Mouse (Mus musculus): ENCODE results near the gene Catsper3. TPM values are rescaled to one million over a fixed set of nuclear protein-coding genes. Genes with fewer than 3 reads are reported as not detected.

The Catsper3 gene
- polyA plus RNA-seq, 1 experiment = not detected

- peaks cover 15% of the 10 kb centered on the region for H3K9me3 ChIP-seq (ENCODE audit: control insufficient read depth, low read length)
- H3K36me3 ChIP-seq (ENCODE audit: control insufficient read depth) = no peaks in the 10 kb centered on the region
- H3K4me3 ChIP-seq (replicated peaks) = no peak overlapping the region
- TF ChIP-seq TAL1 (IDR thresholded peaks at IDR 0.05; ENCODE audit: low read length) (no peak), GATA1 (IDR thresholded peaks at IDR 0.05; ENCODE audit: low read length) (no peak)
- no peaks in the 10 kb centered on the region for H3K4me1 ChIP-seq (ENCODE audit: control insufficient read depth)
- no peaks in the 10 kb centered on the region for H3K27me3 ChIP-seq (ENCODE audit: control insufficient read depth)
These were observed 1.8 kb downstream of the Catsper3 start for GRCm38 (mm10) chr13:55786120-55786519.

DNA sequence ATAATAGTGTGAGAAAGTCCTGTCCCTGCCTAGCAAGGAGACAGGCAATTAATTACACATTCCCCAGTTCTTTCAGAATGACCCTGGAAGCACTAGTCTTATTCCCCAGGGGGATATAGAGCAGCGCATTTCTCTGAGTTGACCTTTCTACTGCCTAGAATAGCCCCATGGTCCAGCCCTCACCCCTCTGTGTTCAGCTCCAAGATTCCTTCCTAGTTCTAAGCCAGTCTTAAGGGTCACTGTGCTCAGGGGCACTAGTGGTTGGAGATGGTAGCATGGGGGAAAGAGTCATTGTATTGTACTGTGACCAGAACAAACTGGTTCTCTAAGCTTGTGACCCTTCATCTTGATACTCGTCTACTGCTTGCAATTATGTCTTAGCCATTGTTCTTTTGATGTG lies 16.9 kb downstream of the Catsper3 start:
- TF ChIP-seq GATA1 (IDR thresholded peaks at IDR 0.05; ENCODE audit: low read length) (no peak), TAL1 (IDR thresholded peaks at IDR 0.05; ENCODE audit: low read length) (no peak)
- Histone ChIP-seq H3K27me3 (ENCODE audit: control insufficient read depth) (no peaks in the 10 kb centered on the region), H3K9me3 (ENCODE audit: control insufficient read depth, low read length) (no peaks in the 10 kb centered on the region; the same call in 1 of the 2 replicates), H3K36me3 (ENCODE audit: control insufficient read depth) (no peaks in the 10 kb centered on the region), H3K4me1 (ENCODE audit: control insufficient read depth) (no peaks in the 10 kb centered on the region), H3K4me3 (replicated peaks) (no peak overlapping the region)

GRCm38 (mm10) chr13:55803973-55804372 lies 19.6 kb downstream of the Catsper3 start:
- TF ChIP-seq TAL1 (IDR thresholded peaks at IDR 0.05; ENCODE audit: low read length) (no peak), GATA1 (IDR thresholded peaks at IDR 0.05; ENCODE audit: low read length) (no peak)
- no peaks in the 10 kb centered on the region for H3K27me3 ChIP-seq (ENCODE audit: control insufficient read depth)
- no peaks in the 10 kb centered on the region; the same call in 1 of the 2 replicates for H3K9me3 ChIP-seq (ENCODE audit: control insufficient read depth, low read length)
- no peak overlapping the region for H3K4me3 ChIP-seq (replicated peaks)
- no peaks in the 10 kb centered on the region for H3K4me1 ChIP-seq (ENCODE audit: control insufficient read depth)
- H3K36me3 ChIP-seq (ENCODE audit: control insufficient read depth) = no peaks in the 10 kb centered on the region

DNA sequence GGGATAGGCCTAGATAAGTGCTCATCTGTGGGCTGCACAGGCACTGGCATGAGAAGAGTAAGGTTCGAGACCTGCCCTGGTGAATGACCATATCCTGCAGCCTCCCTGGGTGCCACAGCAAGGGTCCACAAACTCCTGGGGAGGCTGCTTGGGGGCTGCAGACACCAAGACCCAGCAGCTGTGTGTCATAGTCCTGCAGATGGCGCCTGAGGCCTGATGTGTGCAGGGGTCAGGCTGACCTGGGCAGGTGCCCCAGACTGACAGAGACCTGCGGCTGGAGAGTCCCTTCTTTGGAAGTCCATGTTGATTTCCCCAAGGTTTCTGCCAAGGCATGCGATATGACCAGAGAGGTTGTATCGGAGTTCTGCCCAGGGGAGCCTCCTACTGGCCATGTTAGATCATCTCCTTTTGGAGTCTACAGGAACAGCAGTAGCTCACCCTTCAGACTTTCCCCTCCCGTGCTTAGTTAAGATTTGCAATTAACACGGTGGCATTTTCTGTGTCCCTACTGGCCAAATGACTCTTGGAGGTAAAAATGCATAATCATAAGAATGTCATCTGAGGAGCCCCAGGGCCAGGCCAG lies 24.8 kb downstream of the Catsper3 start:
- H3K9me3 ChIP-seq (ENCODE audit: control insufficient read depth, low read length) = no peaks in the 10 kb centered on the region; the same call in 1 of the 2 replicates
- no peaks in the 10 kb centered on the region for H3K27me3 ChIP-seq (ENCODE audit: control insufficient read depth)
- no peak overlapping the region for H3K4me3 ChIP-seq (replicated peaks)
- TF ChIP-seq GATA1 (IDR thresholded peaks at IDR 0.05; ENCODE audit: low read length) (no peak), TAL1 (IDR thresholded peaks at IDR 0.05; ENCODE audit: low read length) (no peak)
- H3K36me3 ChIP-seq (ENCODE audit: control insufficient read depth) = no peaks in the 10 kb centered on the region
- no peaks in the 10 kb centered on the region for H3K4me1 ChIP-seq (ENCODE audit: control insufficient read depth)

GRCm38 (mm10) chr13:55809707-55810106 lies 25.3 kb downstream of the Catsper3 start:
- no peak overlapping the region for H3K4me3 ChIP-seq (replicated peaks)
- TF ChIP-seq GATA1 (IDR thresholded peaks at IDR 0.05; ENCODE audit: low read length) (no peak), TAL1 (IDR thresholded peaks at IDR 0.05; ENCODE audit: low read length) (no peak)
- no peaks in the 10 kb centered on the region for H3K9me3 ChIP-seq (ENCODE audit: control insufficient read depth, low read length)
- no peaks in the 10 kb centered on the region for H3K27me3 ChIP-seq (ENCODE audit: control insufficient read depth)
- H3K4me1 ChIP-seq (ENCODE audit: control insufficient read depth) = no peaks in the 10 kb centered on the region
- H3K36me3 ChIP-seq (ENCODE audit: control insufficient read depth) = no peaks in the 10 kb centered on the region

DNA sequence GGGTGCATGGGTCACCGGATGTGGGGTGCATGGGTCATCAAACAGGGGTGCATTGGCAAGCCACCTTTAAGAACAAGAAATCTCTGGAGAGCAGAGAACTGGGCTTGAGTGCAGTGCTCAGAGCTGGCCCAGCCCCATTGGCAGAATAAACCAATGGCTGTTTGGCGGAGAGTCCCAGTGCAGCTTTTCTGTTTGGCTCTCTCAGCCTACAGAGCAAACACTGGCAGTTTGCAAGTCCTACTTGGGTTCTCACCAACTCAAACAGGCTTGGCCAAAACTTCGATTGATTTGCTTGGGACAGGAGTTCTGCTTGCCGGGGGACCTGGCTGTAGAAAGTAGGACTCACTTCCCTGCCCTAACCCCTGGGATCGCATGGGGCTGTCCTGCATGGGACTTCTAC lies 26.6 kb downstream of the Catsper3 start:
- H3K9me3 ChIP-seq (ENCODE audit: control insufficient read depth, low read length) = no peaks in the 10 kb centered on the region
- H3K4me3 ChIP-seq (replicated peaks) = no peak overlapping the region
- TF ChIP-seq GATA1 (IDR thresholded peaks at IDR 0.05; ENCODE audit: low read length) (no peak), TAL1 (IDR thresholded peaks at IDR 0.05; ENCODE audit: low read length) (no peak)
- no peaks in the 10 kb centered on the region for H3K36me3 ChIP-seq (ENCODE audit: control insufficient read depth)
- H3K4me1 ChIP-seq (ENCODE audit: control insufficient read depth) = no peaks in the 10 kb centered on the region
- no peaks in the 10 kb centered on the region for H3K27me3 ChIP-seq (ENCODE audit: control insufficient read depth)

GRCm38 (mm10) chr13:55813490-55814016 lies 29.2 kb downstream of the Catsper3 start:
- Histone ChIP-seq H3K4me3 (replicated peaks) (no peak overlapping the region), H3K36me3 (ENCODE audit: control insufficient read depth) (no peaks in the 10 kb centered on the region), H3K27me3 (ENCODE audit: control insufficient read depth) (no peaks in the 10 kb centered on the region; the same call in 1 of the 2 replicates), H3K4me1 (ENCODE audit: control insufficient read depth) (no peaks in the 10 kb centered on the region), H3K9me3 (ENCODE audit: control insufficient read depth, low read length) (no peaks in the 10 kb centered on the region)
- no peak for TF ChIP-seq TAL1 (IDR thresholded peaks at IDR 0.05; ENCODE audit: low read length)
- TF ChIP-seq GATA1 (IDR thresholded peaks at IDR 0.05; ENCODE audit: low read length) = no peak

GRCm38 (mm10) chr13:55814834-55815233 lies 30.5 kb downstream of the Catsper3 start:
- Histone ChIP-seq H3K36me3 (ENCODE audit: control insufficient read depth) (no peaks in the 10 kb centered on the region), H3K4me3 (replicated peaks) (no peak overlapping the region), H3K4me1 (ENCODE audit: control insufficient read depth) (no peaks in the 10 kb centered on the region), H3K27me3 (ENCODE audit: control insufficient read depth) (no peaks in the 10 kb centered on the region; the same call in 1 of the 2 replicates), H3K9me3 (ENCODE audit: control insufficient read depth, low read length) (no peaks in the 10 kb centered on the region)
- TF ChIP-seq GATA1 (IDR thresholded peaks at IDR 0.05; ENCODE audit: low read length) (no peak), TAL1 (IDR thresholded peaks at IDR 0.05; ENCODE audit: low read length) (no peak)

DNA sequence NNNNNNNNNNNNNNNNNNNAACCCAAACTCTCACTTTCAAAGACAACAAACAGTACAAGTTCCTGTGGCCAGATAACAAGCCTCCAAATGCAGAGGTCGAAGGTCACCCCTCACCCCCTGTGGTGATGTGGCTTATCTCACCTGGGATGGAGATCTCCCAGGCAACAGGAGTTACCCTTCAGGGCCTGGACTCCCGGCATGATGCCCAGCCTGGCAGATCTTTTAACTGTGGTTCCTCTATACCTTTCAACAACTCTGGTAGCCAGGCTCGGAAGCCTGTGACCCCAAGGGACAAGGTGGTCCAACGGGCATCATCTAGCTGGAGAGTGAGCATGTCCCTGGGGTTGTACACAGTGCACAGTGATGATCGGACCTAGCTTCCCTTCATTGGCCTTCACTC lies 38.1 kb downstream of the Catsper3 start:
- Histone ChIP-seq H3K27me3 (ENCODE audit: control insufficient read depth) (peaks cover 52% of the 10 kb centered on the region), H3K9me3 (ENCODE audit: control insufficient read depth, low read length) (no peaks in the 10 kb centered on the region; the same call in 1 of the 2 replicates), H3K4me3 (replicated peaks) (no peak overlapping the region), H3K4me1 (ENCODE audit: control insufficient read depth) (no peaks in the 10 kb centered on the region), H3K36me3 (ENCODE audit: control insufficient read depth) (no peaks in the 10 kb centered on the region)
- TF ChIP-seq TAL1 (IDR thresholded peaks at IDR 0.05; ENCODE audit: low read length) (no peak), GATA1 (IDR thresholded peaks at IDR 0.05; ENCODE audit: low read length) (no peak)
